Mouse (Mus musculus) liver, adult (tissue): ENCODE measurements around the gene Hist1h2ak.
"Not testable (repeated sequence)": the region's sequence is repeated elsewhere in the genome, so short reads cannot be mapped to it uniquely, and the experiment has no call there.

Source experiments
- GATA4 ChIP-seq: IDR thresholded peaks from 2 replicates; pipeline ENCODE4 v1.6.1; 2014; ENCODE audit warnings: mild to moderate bottlenecking, low read length; ENCODE audit not compliant: insufficient replicate concordance

Hist1h2ak gene

GRCm38 (mm10) chr13:21753524-21754285 is at the start of gene Hist1h2ak, which contains the start of gene Hist1h2bn:
Gene Hist1h2ak, minus strand, starts transcription at chr13:21753827.
Gene Hist1h2bn, plus strand, starts transcription at chr13:21754123.
- TF ChIP-seq GATA4: not testable (repeated sequence)

DNA sequence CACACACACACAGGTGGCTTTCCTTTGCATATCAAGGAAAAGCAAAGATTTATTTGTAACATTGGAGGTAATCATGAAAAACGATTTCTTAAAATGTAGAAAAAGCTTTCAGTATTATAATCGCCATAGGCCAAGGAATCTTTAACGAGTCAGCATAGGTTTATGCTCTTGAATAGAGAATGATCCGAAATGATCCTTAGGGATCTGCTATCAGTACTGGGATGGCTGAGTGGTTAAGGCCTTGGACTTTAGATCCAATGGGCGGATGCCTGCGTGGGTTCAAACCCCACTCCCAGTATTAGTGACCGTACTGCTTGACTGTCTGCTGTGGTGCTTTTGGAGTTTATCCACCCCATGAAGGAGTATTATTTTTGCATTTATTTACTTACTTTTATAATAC is 42.0 kb upstream of the Hist1h2ak start:
- TF ChIP-seq GATA4: no peak

DNA sequence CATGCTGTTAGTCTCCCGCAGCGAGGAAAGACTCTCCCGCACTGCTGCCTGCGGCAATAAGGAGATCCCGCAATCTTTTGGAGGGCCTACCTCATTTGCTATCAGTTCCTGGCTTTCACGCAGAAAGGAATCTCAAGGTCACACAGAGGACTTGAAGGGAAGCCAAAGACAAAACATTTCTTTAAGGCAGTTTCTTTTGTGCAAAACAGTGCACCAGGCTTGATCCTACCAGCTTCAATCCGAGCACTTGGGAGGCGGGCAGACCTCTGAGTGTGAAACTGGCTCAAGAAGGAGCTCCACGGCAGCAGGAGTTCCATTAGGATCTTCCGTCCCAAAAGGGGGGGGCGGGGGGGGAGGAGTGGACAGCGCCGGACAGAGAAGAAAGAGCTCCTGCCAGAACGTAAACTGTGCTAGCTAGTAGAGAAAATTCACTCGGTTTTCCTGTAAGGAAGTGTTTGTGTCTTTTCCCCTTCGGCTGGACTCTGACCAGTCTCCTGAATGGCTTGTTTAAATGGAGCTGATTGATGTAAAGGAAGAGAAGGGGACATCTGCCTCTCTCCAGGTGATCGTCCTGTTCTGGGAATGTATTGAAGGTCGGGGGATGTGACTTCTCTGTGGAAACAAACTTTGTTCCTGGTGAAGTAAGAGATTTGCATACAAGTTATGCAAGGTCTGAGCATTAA is 37.1 kb upstream of the Hist1h2ak start:
- TF ChIP-seq GATA4: no peak

DNA sequence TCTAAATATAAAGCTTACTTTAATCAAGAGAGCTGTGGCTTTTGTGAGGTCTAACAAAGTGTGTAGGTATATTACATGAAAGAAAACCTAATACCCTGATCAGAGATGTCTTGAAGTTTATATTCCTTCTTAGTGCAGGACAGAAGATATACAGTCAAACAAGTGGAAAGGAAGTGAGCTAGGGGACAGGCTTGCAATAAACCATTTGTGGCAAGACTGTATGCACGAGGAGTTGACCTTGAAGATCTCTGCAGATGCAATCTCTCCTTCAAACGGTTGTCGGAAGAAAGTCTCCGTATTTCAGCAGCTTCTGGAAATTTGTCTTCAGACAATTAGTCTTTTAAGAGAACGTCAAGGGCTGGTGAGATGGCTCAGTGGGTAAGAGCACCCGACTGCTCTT is 36.3 kb upstream of the Hist1h2ak start:
- TF ChIP-seq GATA4: no peak

GRCm38 (mm10) chr13:21787760-21788593 is 34.4 kb upstream of the Hist1h2ak start:
- TF ChIP-seq GATA4: no peak

DNA sequence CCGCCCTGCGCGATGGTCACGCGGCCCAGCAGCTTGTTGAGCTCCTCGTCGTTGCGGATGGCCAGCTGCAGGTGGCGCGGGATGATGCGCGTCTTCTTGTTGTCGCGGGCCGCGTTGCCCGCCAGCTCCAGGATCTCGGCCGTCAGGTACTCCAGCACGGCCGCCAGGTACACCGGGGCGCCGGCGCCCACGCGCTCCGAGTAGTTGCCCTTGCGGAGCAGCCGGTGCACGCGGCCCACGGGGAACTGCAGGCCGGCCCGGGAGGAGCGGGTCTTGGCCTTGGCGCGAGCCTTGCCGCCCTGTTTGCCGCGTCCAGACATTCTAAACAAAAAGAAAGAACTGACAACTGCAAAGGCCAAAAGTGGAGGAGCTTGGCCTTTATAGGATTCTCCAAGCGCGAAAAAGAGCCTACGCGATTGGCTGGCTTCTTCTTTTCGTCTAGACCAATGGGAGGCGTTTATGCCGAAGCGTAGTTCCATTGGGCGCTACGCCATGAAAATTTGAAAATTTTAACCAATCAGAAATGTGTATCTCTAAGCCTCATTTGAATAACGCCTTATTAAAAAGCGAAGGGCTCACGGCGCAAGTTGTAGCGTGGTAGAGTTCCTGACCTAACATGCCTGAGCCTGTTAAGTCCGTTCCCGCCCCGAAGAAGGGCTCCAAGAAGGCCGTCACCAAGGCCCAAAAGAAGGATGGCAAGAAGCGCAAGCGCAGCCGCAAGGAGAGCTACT is 33.4 kb upstream of the Hist1h2ak start, which contains the start of the genes Hist1h2an and Hist1h2bp:
TSS of gene Hist1h2an (minus strand) at position 320 of the 731 bp plus-strand sequence.
TSS of gene Hist1h2bp (plus strand) at position 563 of the 731 bp plus-strand sequence.
- not testable (repeated sequence) for TF ChIP-seq GATA4

DNA sequence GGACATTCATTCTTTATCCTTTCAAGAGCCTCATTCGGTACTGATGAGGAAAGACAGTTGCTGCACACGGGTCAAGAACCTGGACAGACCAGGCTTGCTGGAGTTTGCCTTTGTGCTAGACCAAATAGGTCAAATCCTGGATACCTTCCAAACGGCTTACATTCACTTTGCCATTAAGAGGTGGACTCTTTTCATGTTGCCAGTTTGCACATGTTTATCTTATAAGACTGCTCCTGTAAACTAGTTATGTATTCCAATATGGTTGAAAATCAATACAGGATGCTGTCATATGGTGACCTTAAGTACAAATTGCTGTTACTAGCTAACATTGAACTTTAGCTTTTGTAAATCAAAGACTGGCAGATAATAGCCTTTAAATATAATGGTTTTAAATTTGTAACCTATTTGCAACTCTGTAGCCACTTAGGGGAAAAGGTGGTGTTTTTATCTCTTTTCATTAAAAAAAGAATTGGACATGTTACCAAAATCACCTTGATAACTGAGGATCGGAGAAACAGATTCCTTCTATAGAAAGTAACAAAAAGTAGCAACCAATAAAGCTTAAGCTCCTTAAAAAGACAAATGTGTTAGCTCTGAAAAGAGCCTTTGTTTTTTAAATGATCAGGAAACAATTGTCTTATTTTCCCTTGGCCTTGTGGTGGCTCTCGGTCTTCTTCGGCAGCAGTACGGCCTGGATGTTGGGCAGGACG is 32.7 kb upstream of the Hist1h2ak start:
- TF ChIP-seq GATA4: no peak

DNA sequence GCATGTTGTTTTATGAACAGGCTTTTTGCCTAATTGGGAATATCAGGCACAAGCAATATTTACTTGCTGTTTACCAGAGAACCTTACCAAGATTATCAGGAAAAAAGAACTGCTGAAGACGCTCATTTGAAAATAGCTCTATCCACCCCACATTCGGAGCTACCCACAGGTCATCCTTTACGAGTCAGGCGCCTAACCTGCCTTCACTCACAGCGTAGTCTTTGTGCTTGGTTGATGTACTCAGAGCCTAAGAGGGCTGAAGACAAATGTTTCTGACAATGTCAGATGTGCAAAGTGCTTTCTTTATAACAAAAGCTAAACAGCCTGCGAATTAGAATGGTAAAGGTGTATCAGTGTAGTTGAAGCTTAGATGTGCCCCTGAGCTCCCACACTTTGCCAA is 30.7 kb upstream of the Hist1h2ak start:
- no peak for TF ChIP-seq GATA4

GRCm38 (mm10) chr13:21783734-21784161 is 30.1 kb upstream of the Hist1h2ak start:
- TF ChIP-seq GATA4: no peak

DNA sequence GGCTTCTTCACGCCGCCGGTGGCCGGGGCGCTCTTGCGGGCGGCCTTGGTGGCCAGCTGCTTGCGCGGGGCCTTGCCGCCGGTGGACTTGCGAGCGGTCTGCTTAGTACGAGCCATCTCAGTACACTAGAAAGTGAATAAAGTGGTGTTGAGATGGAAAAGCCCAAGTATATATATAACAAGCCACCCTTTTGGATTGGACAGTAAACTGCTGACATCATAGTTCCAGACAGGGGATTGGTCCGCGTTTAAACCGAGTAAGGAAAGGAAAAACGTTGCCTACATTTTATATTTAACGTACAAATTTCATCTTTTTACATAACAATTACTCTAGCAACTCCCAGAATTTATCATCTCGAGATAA is 29.6 kb upstream of the Hist1h2ak start, which contains the start of gene Hist1h3i:
TSS of gene Hist1h3i (minus strand) at position 116 of the 363 bp plus-strand sequence.
- TF ChIP-seq GATA4: no peak

DNA sequence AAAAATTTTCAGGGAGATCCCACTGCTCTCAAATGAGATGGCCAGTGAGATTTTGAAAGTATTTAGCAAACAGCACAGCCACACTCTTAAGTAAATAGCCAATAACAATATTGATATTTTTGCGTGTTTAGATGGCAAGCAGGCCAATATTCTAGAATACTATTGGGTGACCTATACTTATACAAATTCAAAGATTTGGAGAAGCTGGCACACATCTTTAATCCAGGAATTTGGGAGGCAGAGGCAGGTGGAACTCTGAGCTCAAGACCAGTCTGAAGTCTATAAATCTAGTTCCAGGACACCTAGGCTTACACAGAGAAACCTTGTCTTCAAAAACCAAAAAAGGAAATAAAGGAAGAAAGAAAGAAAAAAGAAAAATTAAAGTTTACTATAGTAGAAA is 28.0 kb upstream of the Hist1h2ak start:
- no peak for TF ChIP-seq GATA4

GRCm38 (mm10) chr13:21781021-21781555 is 27.5 kb upstream of the Hist1h2ak start:
- no peak for TF ChIP-seq GATA4
